Mouse (Mus musculus) hindbrain, embryonic 10.5 days (tissue): ENCODE measurements around the gene Med26. TPM values are rescaled to one million over a fixed set of nuclear protein-coding genes. Genes with fewer than 3 reads are reported as not detected.

Source experiments
- DNase-seq: peaks from one replicate; pipeline ENCODE4 v3.0.0-alpha.2; 2017; ENCODE audit warnings: low spot score
- H3K27ac ChIP-seq: fragments of 300-500 bp; sonication (generic); 2 replicates; pipeline ENCODE4 v1.5.1; 2016; ENCODE audit warnings: mild to moderate bottlenecking, moderate library complexity
- H3K27me3 ChIP-seq: fragments of 300-500 bp; sonication (generic); 2 replicates; pipeline ENCODE4 v1.6.1; 2016; ENCODE audit warnings: mild to moderate bottlenecking; ENCODE audit not compliant: poor library complexity, insufficient read depth, severe bottlenecking
- H3K36me3 ChIP-seq: fragments of 300-500 bp; sonication (generic); 2 replicates; pipeline ENCODE4 v1.6.1; 2016; ENCODE audit warnings: mild to moderate bottlenecking, moderate library complexity
- H3K4me1 ChIP-seq: fragments of 300-500 bp; sonication (generic); replicated peaks from 2 replicates; pipeline ENCODE4 v1.6.1; 2016; ENCODE audit warnings: mild to moderate bottlenecking
- H3K4me3 ChIP-seq: fragments of 300-500 bp; sonication (generic); 2 replicates; pipeline ENCODE4 v1.5.1; 2016; ENCODE audit warnings: mild to moderate bottlenecking, moderate library complexity
- H3K9me3 ChIP-seq: fragments of 300-500 bp; sonication (generic); 2 replicates; pipeline ENCODE4 v1.6.1; 2016; ENCODE audit warnings: mild to moderate bottlenecking, moderate library complexity
- WGBS: fragments of 180-500 bp; shearing (Covaris S2); methylation state at CpG from one replicate; pipeline ENCODE4 v1.1.7; 2016; 5-methylcytosine and 5-hydroxymethylcytosine counted together
- polyA plus RNA-seq: library from polyadenylated mRNA; unstranded; fragments of >200 nt; fragmentation: Nextera tagmentation; extraction: Ambion mirVana; gene quantifications from 2 replicates; pipeline ENCODE4 v1.2.1, GENCODE M21; 2016

Med26 gene
- polyA plus RNA-seq, 1 experiment from 2014 or later: 21.9 TPM

GRCm38 (mm10) chr8:72458457-72458856, 89.6 kb downstream of the Med26 start:
- no peak for DNase-seq
- no peaks in the 10 kb centered on the region for H3K4me1 ChIP-seq
- peaks cover 87% of the 10 kb centered on the region for H3K36me3 ChIP-seq
- peaks cover 6% of the 10 kb centered on the region; the same call in 1 of the 2 replicates for H3K9me3 ChIP-seq
- no peak overlapping the region for H3K27ac ChIP-seq
- no peaks in the 10 kb centered on the region for H3K27me3 ChIP-seq
- H3K4me3 ChIP-seq: no peak overlapping the region
- WGBS: 88% methylated on average over 6 of the region's 6 CpGs

- no peak for DNase-seq
- no peak overlapping the region for H3K27ac ChIP-seq
- no peaks in the 10 kb centered on the region for H3K4me1 ChIP-seq
- H3K36me3 ChIP-seq: peaks cover 87% of the 10 kb centered on the region
- H3K4me3 ChIP-seq: no peak overlapping the region
- H3K9me3 ChIP-seq: peaks cover 6% of the 10 kb centered on the region; the same call in 1 of the 2 replicates
- no peaks in the 10 kb centered on the region for H3K27me3 ChIP-seq
- 89% methylated on average over 3 of the region's 3 CpGs for WGBS
These were observed 90.3 kb downstream of the Med26 start for GRCm38 (mm10) chr8:72457806-72458205.

- Histone ChIP-seq H3K4me3 (no peak overlapping the region), H3K36me3 (peaks cover 84% of the 10 kb centered on the region), H3K4me1 (no peaks in the 10 kb centered on the region), H3K27me3 (no peaks in the 10 kb centered on the region), H3K27ac (no peak overlapping the region), H3K9me3 (peaks cover 6% of the 10 kb centered on the region; the same call in 1 of the 2 replicates)
- no peak for DNase-seq
- 90% methylated on average over 4 of the region's 4 CpGs for WGBS
These were observed 92.8 kb downstream of the Med26 start for GRCm38 (mm10) chr8:72455317-72455716.

GRCm38 (mm10) chr8:72453904-72454303, 94.2 kb downstream of the Med26 start:
- H3K27me3 ChIP-seq: no peaks in the 10 kb centered on the region
- peaks cover 84% of the 10 kb centered on the region for H3K36me3 ChIP-seq
- H3K4me1 ChIP-seq: no peaks in the 10 kb centered on the region
- no peak for DNase-seq
- no peak overlapping the region for H3K4me3 ChIP-seq
- H3K9me3 ChIP-seq: peaks cover 6% of the 10 kb centered on the region; the same call in 1 of the 2 replicates
- WGBS: 95% methylated on average over 2 of the region's 2 CpGs
- H3K27ac ChIP-seq: no peak overlapping the region

GRCm38 (mm10) chr8:72451516-72451915, 96.6 kb downstream of the Med26 start:
- Histone ChIP-seq H3K36me3 (peaks cover 88% of the 10 kb centered on the region), H3K4me3 (no peak overlapping the region), H3K9me3 (peaks cover 6% of the 10 kb centered on the region; the same call in 1 of the 2 replicates), H3K27me3 (no peaks in the 10 kb centered on the region), H3K27ac (no peak overlapping the region), H3K4me1 (no peaks in the 10 kb centered on the region)
- WGBS: 86% methylated on average over 8 of the region's 8 CpGs
- no peak for DNase-seq

GRCm38 (mm10) chr8:72445071-72445470, 103.0 kb downstream of the Med26 start:
- Histone ChIP-seq H3K27me3 (no peaks in the 10 kb centered on the region), H3K9me3 (no peaks in the 10 kb centered on the region), H3K4me1 (peaks cover 12% of the 10 kb centered on the region; the same call in 1 of the 2 replicates), H3K4me3 (no peak overlapping the region), H3K36me3 (peaks cover 33% of the 10 kb centered on the region), H3K27ac (no peak overlapping the region)
- DNase-seq: no peak
- 92% methylated on average over 6 of the region's 6 CpGs for WGBS

Other genes with a start within 250 kb of the Med26 start
- 31.5 and 33.0 TPM in 2 replicates for gene Gm10282, start 243.0 kb downstream of the Med26 start, polyA plus RNA-seq
- gene Klf2, start 229.2 kb downstream of the Med26 start, polyA plus RNA-seq: 3.9 and 5.8 TPM in 2 replicates
- gene Eps15l1, start 126.8 kb downstream of the Med26 start, polyA plus RNA-seq: 73.8 and 74.3 TPM in 2 replicates
- gene Calr3, start 104.4 kb downstream of the Med26 start, polyA plus RNA-seq: 0.80 and 1.6 TPM in 2 replicates
- 14.3 and 15.5 TPM in 2 replicates for gene 1700030K09Rik, start 104.4 kb downstream of the Med26 start, polyA plus RNA-seq
- gene Cherp, start 73.0 kb downstream of the Med26 start, polyA plus RNA-seq: 99.1 and 105 TPM in 2 replicates
- gene Slc35e1, start 55.7 kb downstream of the Med26 start, polyA plus RNA-seq: 19.6 and 21.3 TPM in 2 replicates
- 113 and 125 TPM in 2 replicates for gene Smim7, start 22.8 kb upstream of the Med26 start, polyA plus RNA-seq
- 8.6 and 11.0 TPM in 2 replicates for gene Tmem38a, start 23.8 kb upstream of the Med26 start, polyA plus RNA-seq
- gene Nwd1, start 98.4 kb upstream of the Med26 start, polyA plus RNA-seq: 0.02 TPM in 1 of 2 replicates, not detected in the other
- gene Sin3b, start 175.0 kb upstream of the Med26 start, polyA plus RNA-seq: 154 and 175 TPM in 2 replicates
- gene F2rl3, start 213.6 kb upstream of the Med26 start, polyA plus RNA-seq: 1.9 and 2.5 TPM in 2 replicates